Mouse (Mus musculus): Measurements from ENCODE around the gene Zfp143.
"Not testable (repeated sequence)": the region's sequence is repeated elsewhere in the genome, so short reads cannot be mapped to it uniquely, and the experiment has no call there.

Gene Zfp143

GRCm38 (mm10) chr7:110061199-110061751 is at the start of gene Zfp143:
Gene Zfp143 (plus strand): TSS chr7:110061217.
- peak; percentile 100 for DNase-seq (ENCODE audit: inconsistent ontology term)

- no peak for DNase-seq (ENCODE audit: inconsistent ontology term)
Measured at GRCm38 (mm10) chr7:110011417-110011816, 49.6 kb upstream of the Zfp143 start.

GRCm38 (mm10) chr7:110014272-110014671 is 46.7 kb upstream of the Zfp143 start:
- DNase-seq (ENCODE audit: inconsistent ontology term) = no peak

GRCm38 (mm10) chr7:110018117-110018630 is 42.8 kb upstream of the Zfp143 start, which contains the start of gene Ipo7:
Gene Ipo7 (plus strand): TSS chr7:110018274.
- DNase-seq (ENCODE audit: inconsistent ontology term) = peak; percentile 91

- DNase-seq (ENCODE audit: inconsistent ontology term) = peak; percentile 80
Measured at GRCm38 (mm10) chr7:110018631-110019482, 42.2 kb upstream of the Zfp143 start.

- no peak for DNase-seq (ENCODE audit: inconsistent ontology term)
Measured at GRCm38 (mm10) chr7:110023553-110023952, 37.5 kb upstream of the Zfp143 start.

- no peak for DNase-seq (ENCODE audit: inconsistent ontology term)
Measured at GRCm38 (mm10) chr7:110026594-110026993, 34.4 kb upstream of the Zfp143 start.

GRCm38 (mm10) chr7:110028826-110029225 is 32.2 kb upstream of the Zfp143 start:
- no peak for DNase-seq (ENCODE audit: inconsistent ontology term)

GRCm38 (mm10) chr7:110030342-110030741 is 30.7 kb upstream of the Zfp143 start:
- no peak for DNase-seq (ENCODE audit: inconsistent ontology term)

- not testable (repeated sequence) for DNase-seq (ENCODE audit: inconsistent ontology term)
Measured at GRCm38 (mm10) chr7:110057723-110058122, 3.3 kb upstream of the Zfp143 start.

GRCm38 (mm10) chr7:110059092-110059785 is 1.8 kb upstream of the Zfp143 start:
- peak; percentile 14 for DNase-seq (ENCODE audit: inconsistent ontology term)

- DNase-seq (ENCODE audit: inconsistent ontology term) = peak; percentile 39
Measured at GRCm38 (mm10) chr7:110060106-110060668, 830 bp upstream of the Zfp143 start.

GRCm38 (mm10) chr7:110060669-110061198 is 283 bp upstream of the Zfp143 start:
- DNase-seq (ENCODE audit: inconsistent ontology term) = no peak

GRCm38 (mm10) chr7:110061752-110062273 is 796 bp downstream of the Zfp143 start:
- peak; percentile 97 for DNase-seq (ENCODE audit: inconsistent ontology term)

- no peak for DNase-seq (ENCODE audit: inconsistent ontology term)
Measured at GRCm38 (mm10) chr7:110063731-110064130, 2.7 kb downstream of the Zfp143 start.

- no peak for DNase-seq (ENCODE audit: inconsistent ontology term)
Measured at GRCm38 (mm10) chr7:110069070-110069469, 8.1 kb downstream of the Zfp143 start.

GRCm38 (mm10) chr7:110078168-110078567 is 17.2 kb downstream of the Zfp143 start:
- DNase-seq (ENCODE audit: inconsistent ontology term) = no peak

GRCm38 (mm10) chr7:110083386-110084165 is 22.6 kb downstream of the Zfp143 start:
- DNase-seq (ENCODE audit: inconsistent ontology term) = peak; percentile 38

GRCm38 (mm10) chr7:110085217-110085616 is 24.2 kb downstream of the Zfp143 start:
- no peak for DNase-seq (ENCODE audit: inconsistent ontology term)

GRCm38 (mm10) chr7:110087914-110088313 is 26.9 kb downstream of the Zfp143 start:
- no peak for DNase-seq (ENCODE audit: inconsistent ontology term)

GRCm38 (mm10) chr7:110091670-110092069 is 30.7 kb downstream of the Zfp143 start:
- DNase-seq (ENCODE audit: inconsistent ontology term) = no peak
